Mouse (Mus musculus): ENCODE data around the gene Olfr976.
"Not testable (repeated sequence)": the region's sequence is repeated elsewhere in the genome, so short reads cannot be mapped to it uniquely, and the experiment has no call there.

Olfr976 gene

GRCm38 (mm10) chr9:39961033-39961432 is at the start of gene Olfr976:
TSS of gene Olfr976 (minus strand) at chr9:39961133.
- not testable (repeated sequence) for ATAC-seq (ENCODE audit: insufficient number of reproducible peaks, low FRiP score, low TSS enrichment)

- no peak for ATAC-seq (ENCODE audit: insufficient number of reproducible peaks, low FRiP score, low TSS enrichment)
These were observed 48.5 kb upstream of the Olfr976 start, which contains the start of gene Olfr980 for GRCm38 (mm10) chr9:40009482-40009881. TSS of gene Olfr980 (minus strand) at chr9:40009582.

GRCm38 (mm10) chr9:40003365-40003764 is 42.4 kb upstream of the Olfr976 start, which contains the start of gene Olfr979:
TSS of gene Olfr979 (minus strand) at chr9:40003465.
- no peak for ATAC-seq (ENCODE audit: insufficient number of reproducible peaks, low FRiP score, low TSS enrichment)

- ATAC-seq (ENCODE audit: insufficient number of reproducible peaks, low FRiP score, low TSS enrichment) = no peak
These were observed 30.9 kb upstream of the Olfr976 start, which contains the start of gene Olfr978 for GRCm38 (mm10) chr9:39991813-39992212. TSS of gene Olfr978 (plus strand) at chr9:39992113.

- ATAC-seq (ENCODE audit: insufficient number of reproducible peaks, low FRiP score, low TSS enrichment) = not testable (repeated sequence)
These were observed 15.7 kb upstream of the Olfr976 start for GRCm38 (mm10) chr9:39976581-39977145.

GRCm38 (mm10) chr9:39951946-39952345 is 9.0 kb downstream of the Olfr976 start, which contains the start of gene Olfr975:
TSS of gene Olfr975 (minus strand) at chr9:39952046.
- no peak for ATAC-seq (ENCODE audit: insufficient number of reproducible peaks, low FRiP score, low TSS enrichment)

- ATAC-seq (ENCODE audit: insufficient number of reproducible peaks, low FRiP score, low TSS enrichment) = no peak
These were observed 23.7 kb downstream of the Olfr976 start, which contains the start of gene Olfr974 for GRCm38 (mm10) chr9:39937201-39937600. TSS of gene Olfr974 (plus strand) at chr9:39937501.

GRCm38 (mm10) chr9:39928837-39929236 is 32.1 kb downstream of the Olfr976 start:
- ATAC-seq (ENCODE audit: insufficient number of reproducible peaks, low FRiP score, low TSS enrichment) = not testable (repeated sequence)

GRCm38 (mm10) chr9:39927975-39928836 is 32.7 kb downstream of the Olfr976 start:
- not testable (repeated sequence) for ATAC-seq (ENCODE audit: insufficient number of reproducible peaks, low FRiP score, low TSS enrichment)

GRCm38 (mm10) chr9:39909939-39910338 is 51.0 kb downstream of the Olfr976 start:
- ATAC-seq (ENCODE audit: insufficient number of reproducible peaks, low FRiP score, low TSS enrichment) = no peak

GRCm38 (mm10) chr9:39907036-39907435 is 53.9 kb downstream of the Olfr976 start, which contains the start of gene Olfr229:
TSS of gene Olfr229 (plus strand) at chr9:39907336.
- no peak for ATAC-seq (ENCODE audit: insufficient number of reproducible peaks, low FRiP score, low TSS enrichment)

- no peak for ATAC-seq (ENCODE audit: insufficient number of reproducible peaks, low FRiP score, low TSS enrichment)
These were observed 55.8 kb downstream of the Olfr976 start for GRCm38 (mm10) chr9:39905106-39905505.

All from cerebellum, adult (tissue).